ENCODE assay signal across 15 mouse cellular contexts in the genomic region with DNA sequence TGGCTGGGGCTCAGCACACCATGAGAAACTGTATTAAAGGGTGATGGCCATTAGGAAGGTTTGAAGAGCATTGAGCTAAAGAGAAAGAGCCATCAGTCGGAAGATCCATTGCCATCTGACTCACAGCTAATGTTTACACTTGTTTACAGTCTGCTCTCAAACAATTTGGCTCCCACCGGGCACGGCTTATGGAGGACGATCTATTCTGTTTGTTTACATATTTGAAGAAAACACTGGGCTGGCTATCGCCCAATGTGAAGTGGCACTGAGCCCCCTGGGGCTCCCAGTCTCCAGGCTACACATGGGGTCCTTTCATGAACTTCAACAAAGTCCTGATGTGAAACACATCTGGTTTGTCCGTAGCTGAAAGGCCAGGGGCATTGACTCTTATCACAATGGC. TPM values are rescaled to one million over a fixed set of nuclear protein-coding genes. Genes with fewer than 3 reads are reported as not detected.
"Had no signal": no experiment of that assay in that cellular context is flagged by ENCODE, and none has a peak within 500 bp of the region (broad histone marks: within the 10 kb centered on the region; RNA-seq: fewer than 3 reads in every experiment).

No protein-coding gene starts in this region.

- H3K27me3 ChIP-seq: liver, embryonic 13.5 days; lung, embryonic 15.5 days had no signal

- H3K27ac ChIP-seq: kidney, postnatal 0 days; layer of hippocampus, adult 2 months; left cerebral cortex, adult 2 months; liver, embryonic 13.5 days; lung, embryonic 15.5 days had no signal

- H3K4me3 ChIP-seq: layer of hippocampus, adult 2 months; left cerebral cortex, adult 2 months; liver, embryonic 13.5 days; lung, embryonic 15.5 days had no signal

- H3K9me3 ChIP-seq: liver, embryonic 13.5 days; lung, embryonic 15.5 days had no signal

- H3K9ac ChIP-seq: liver, embryonic 13.5 days; lung, embryonic 15.5 days had no signal

- H3K36me3 ChIP-seq: liver, embryonic 13.5 days; lung, embryonic 15.5 days had no signal

- H3K4me1 ChIP-seq: liver, embryonic 13.5 days had no signal

- ATAC-seq: intestine, postnatal 0 days had no signal

- H3K4me2 ChIP-seq: liver, embryonic 13.5 days; lung, embryonic 15.5 days; midbrain, embryonic 11.5 days had no signal

- DNase-seq: kidney, adult 2 months; kidney, postnatal 25 days; layer of hippocampus, adult 9-11 months; layer of hippocampus, postnatal 36 days; liver, embryonic 13.5 days; midbrain, embryonic 14.5 days; thymus, adult 18-20 months; thymus, postnatal 36 days had no signal

RNA-seq across cellular contexts. Expression of a gene that starts 17.1 kb away (rescaled TPM):
- total RNA-seq: megakaryocyte-erythroid progenitor cell, adult 5-6 weeks had no signal
